Comparison of ENCODE assay signal across 9 mouse cellular contexts in genomic region chr2:114812141-114812902, GRCm38 (mm10).
A peak's percentile ranks its signal among the peaks of the same experiment; 100 is the strongest.
DNase-seq lines count a peak whose midpoint lies in the region.
"Had no signal": no experiment of that assay in that cellular context is flagged by ENCODE, and none has a peak within 500 bp of the region (broad histone marks: within the 10 kb centered on the region; RNA-seq: fewer than 3 reads in every experiment).

No protein-coding gene starts in this region.

- intact Hi-C loops in heart, postnatal 10 days (cut with DNase I), result no loop called here

- peak; percentile 27 to 68 for DNase-seq in adrenal gland, adult (ENCODE audit: inconsistent age in 2 of 2, low spot score in 1 of 2)
- no peak for DNase-seq in adrenal gland, postnatal 10 days
- DNase-seq in heart, adult 9 months (ENCODE audit: low spot score in 2 of 2), result peak; percentile 19 to 47
- no peak for DNase-seq in heart, postnatal 10 days
- DNase-seq in 3T3-L1 (ENCODE audit: low read depth, low spot score), result peak; percentile 11
- peak; percentile 38 for DNase-seq in kidney, postnatal 10 days
- no peak for DNase-seq in thymus, postnatal 36 days
- no peak for DNase-seq in right cerebral cortex, postnatal 14 days
- DNase-seq: thymus, postnatal 4 days had no signal

Comparison
In these comparisons a context has a peak if more than half of its experiments do, and no peak if none do; other contexts are left out.
1. DNase-seq: peak in adrenal gland, adult (2 of 2), heart, adult 9 months (2 of 2), 3T3-L1 (single experiment) and kidney, postnatal 10 days (single experiment); none in adrenal gland, postnatal 10 days (single experiment), heart, postnatal 10 days (0 of 2), thymus, postnatal 36 days (0 of 2) and right cerebral cortex, postnatal 14 days (single experiment).